Mouse (Mus musculus) cerebellum, adult 8-10 months (tissue): Measurements from ENCODE around the gene Vezt.
A peak's percentile ranks its signal among the peaks of the same experiment; 100 is the strongest.

ENCODE experiments used
- DNase-seq: peaks from one replicate; pipeline ENCODE4 v3.0.0; 2022

Vezt gene

GRCm38 (mm10) chr10:94037196-94037595 is 1.6 kb upstream of the Vezt start:
- no peak for DNase-seq

- no peak for DNase-seq
Measured at GRCm38 (mm10) chr10:94036375-94036758, 750 bp upstream of the Vezt start.

- no peak for DNase-seq
Measured at GRCm38 (mm10) chr10:94034876-94035657, 550 bp downstream of the Vezt start.

GRCm38 (mm10) chr10:94031164-94031563 is 4.5 kb downstream of the Vezt start:
- no peak for DNase-seq

GRCm38 (mm10) chr10:94028493-94028892 is 7.1 kb downstream of the Vezt start:
- no peak for DNase-seq

- DNase-seq: no peak
Measured at GRCm38 (mm10) chr10:94025079-94025478, 10.5 kb downstream of the Vezt start.

- DNase-seq: no peak
Measured at GRCm38 (mm10) chr10:94021059-94021458, 14.6 kb downstream of the Vezt start.

- DNase-seq: no peak
Measured at GRCm38 (mm10) chr10:94020587-94020986, 15.0 kb downstream of the Vezt start.

GRCm38 (mm10) chr10:94017455-94017854 is 18.2 kb downstream of the Vezt start:
- no peak for DNase-seq

GRCm38 (mm10) chr10:94014200-94014599 is 21.4 kb downstream of the Vezt start:
- no peak for DNase-seq

- peak; percentile 29 for DNase-seq
Measured at GRCm38 (mm10) chr10:94013196-94013595, 22.4 kb downstream of the Vezt start.

GRCm38 (mm10) chr10:94011024-94011423 is 24.6 kb downstream of the Vezt start:
- DNase-seq: no peak

GRCm38 (mm10) chr10:94009991-94010679 is 25.5 kb downstream of the Vezt start:
- DNase-seq: no peak

GRCm38 (mm10) chr10:94008356-94008755 is 27.3 kb downstream of the Vezt start:
- DNase-seq: no peak

GRCm38 (mm10) chr10:94000223-94000622 is 35.4 kb downstream of the Vezt start:
- peak; percentile 10 for DNase-seq

- no peak for DNase-seq
Measured at GRCm38 (mm10) chr10:93999357-93999756, 36.3 kb downstream of the Vezt start.

- DNase-seq: no peak
Measured at GRCm38 (mm10) chr10:93995100-93995499, 40.5 kb downstream of the Vezt start.

- DNase-seq: no peak
Measured at GRCm38 (mm10) chr10:93994136-93994535, 41.5 kb downstream of the Vezt start.

GRCm38 (mm10) chr10:93985357-93985756 is 50.3 kb downstream of the Vezt start:
- no peak for DNase-seq

GRCm38 (mm10) chr10:93969306-93969705 is 66.3 kb downstream of the Vezt start:
- DNase-seq: no peak

GRCm38 (mm10) chr10:93967486-93967885 is 68.1 kb downstream of the Vezt start:
- DNase-seq: no peak

- no peak for DNase-seq
Measured at GRCm38 (mm10) chr10:93954023-93954422, 81.6 kb downstream of the Vezt start.

- no peak for DNase-seq
Measured at GRCm38 (mm10) chr10:93953504-93953903, 82.1 kb downstream of the Vezt start.

GRCm38 (mm10) chr10:93950991-93951390 is 84.6 kb downstream of the Vezt start:
- DNase-seq: no peak
